Mouse (Mus musculus): ENCODE measurements at regions not wholly inside any gene's neighbourhood (a gene's known extent, or its start where the extent isn't known, plus 50 kb on each side); places are given as distances from the start of the nearest gene placed in this dataset.
"Not testable (repeated sequence)": the region's sequence is repeated elsewhere in the genome, so short reads cannot be mapped to it uniquely, and the experiment has no call there.

DNA sequence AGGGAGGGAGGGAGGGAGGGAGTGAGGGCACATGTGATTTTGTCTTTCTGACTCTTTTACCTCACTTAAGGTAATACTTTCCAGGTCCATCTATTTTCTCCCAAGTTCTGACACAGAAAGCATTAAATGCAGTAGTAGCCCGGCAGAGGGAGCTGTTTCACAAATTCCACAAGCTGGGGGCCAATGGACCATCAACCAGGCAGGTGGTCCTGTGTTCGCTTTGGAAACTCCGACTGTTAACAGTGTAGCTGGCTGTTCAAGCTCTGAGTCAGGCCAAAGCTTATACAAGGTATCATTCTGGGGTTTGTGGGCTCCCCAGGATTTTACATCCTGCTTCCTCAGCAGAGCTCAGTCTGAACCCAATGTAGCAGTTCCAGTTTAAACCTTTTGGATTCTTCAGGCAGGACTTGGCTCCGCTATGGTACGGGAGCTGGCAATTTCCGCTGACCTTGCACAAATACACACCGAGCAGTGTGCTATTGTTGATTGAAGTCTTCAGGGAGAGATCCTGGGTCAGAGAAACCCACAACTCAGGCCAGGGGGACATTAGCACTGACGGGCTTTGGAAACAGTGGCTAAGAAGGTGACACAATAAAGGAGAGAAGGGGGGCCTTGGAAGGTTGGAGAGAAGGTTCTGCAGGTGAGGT lies 93.8 kb upstream of the Lnx1 start:
- Histone ChIP-seq H3K4me2 (ENCODE audit: low read depth, low read length) (no peak overlapping the region), H3K9me3 (replicated peaks; ENCODE audit: control insufficient read depth, low read length) (no peaks in the 10 kb centered on the region), H3K4me3 (ENCODE audit: low read depth, low read length) (no peak overlapping the region), H3K4me1 (ENCODE audit: control insufficient read depth, insufficient read depth, low read length) (peaks cover 3% of the 10 kb centered on the region; the same call in 1 of the 2 replicates), H3K27me3 (ENCODE audit: control insufficient read depth, insufficient read depth, low read length) (no peaks in the 10 kb centered on the region), H3K36me3 (replicated peaks; ENCODE audit: control insufficient read depth, insufficient read depth, low read depth, low read length) (no peaks in the 10 kb centered on the region), H3K27ac (replicated peaks; ENCODE audit: low read depth, low read length) (no peak overlapping the region), H3K9ac (replicated peaks; ENCODE audit: low read length) (no peak overlapping the region)
- ATAC-seq (replicated peaks; ENCODE audit: insufficient number of reproducible peaks, low FRiP score, low TSS enrichment, low read depth) = no peak
- DNase-seq (ENCODE audit: low spot score) = peak; percentile 93
- 41% methylated on average over 8 of the region's 8 CpGs for WGBS

DNA sequence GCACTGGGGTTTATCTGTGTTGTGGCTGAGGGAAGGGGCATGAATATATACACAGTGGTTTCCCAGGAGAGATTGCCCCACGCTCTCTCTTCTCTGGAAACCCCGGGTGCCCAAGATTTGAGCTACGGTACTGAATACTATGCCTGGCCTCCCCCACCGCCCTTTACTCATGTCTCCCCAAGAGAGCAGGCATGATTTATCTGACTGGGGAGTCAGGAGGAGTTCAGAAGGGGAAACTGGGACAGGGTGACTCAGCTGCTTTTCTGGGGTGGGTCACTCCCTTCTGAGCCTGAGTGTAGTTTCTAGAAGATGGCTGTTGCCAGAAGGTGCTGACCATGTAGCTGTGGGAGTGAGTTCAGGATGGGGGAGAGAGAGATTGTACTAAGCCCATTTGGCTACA lies 92.0 kb upstream of the Lnx1 start:
- Histone ChIP-seq H3K36me3 (replicated peaks; ENCODE audit: control insufficient read depth, insufficient read depth, low read depth, low read length) (no peaks in the 10 kb centered on the region), H3K9ac (replicated peaks; ENCODE audit: low read length) (no peak overlapping the region), H3K4me2 (ENCODE audit: low read depth, low read length) (no peak overlapping the region), H3K4me3 (ENCODE audit: low read depth, low read length) (no peak overlapping the region), H3K27me3 (ENCODE audit: control insufficient read depth, insufficient read depth, low read length) (no peaks in the 10 kb centered on the region), H3K9me3 (replicated peaks; ENCODE audit: control insufficient read depth, low read length) (no peaks in the 10 kb centered on the region), H3K27ac (replicated peaks; ENCODE audit: low read depth, low read length) (no peak overlapping the region), H3K4me1 (ENCODE audit: control insufficient read depth, insufficient read depth, low read length) (peaks cover 3% of the 10 kb centered on the region; the same call in 1 of the 2 replicates)
- DNase-seq (ENCODE audit: low spot score) = no peak
- WGBS = 84% methylated on average over 4 of the region's 4 CpGs
- no peak for ATAC-seq (replicated peaks; ENCODE audit: insufficient number of reproducible peaks, low FRiP score, low TSS enrichment, low read depth)

DNA sequence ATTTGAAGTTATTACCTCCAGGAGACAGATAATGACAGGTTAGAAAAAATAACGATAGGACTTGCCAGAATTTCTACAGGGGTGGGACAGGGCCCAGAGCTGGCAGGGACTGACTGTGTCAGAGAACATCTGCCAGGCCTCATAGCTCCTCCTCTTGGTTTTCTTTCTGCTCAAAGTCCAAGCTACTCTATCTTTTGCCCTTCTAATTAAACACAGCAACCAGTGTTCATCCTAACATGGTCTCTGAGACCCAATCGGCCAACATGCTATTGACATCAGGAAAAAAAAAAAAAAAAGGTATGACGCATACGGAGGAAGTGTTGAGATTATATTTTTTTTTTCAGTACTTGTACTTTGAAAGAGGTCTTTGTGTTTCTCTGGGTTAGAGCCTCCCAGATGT lies 90.7 kb upstream of the Lnx1 start:
- Histone ChIP-seq H3K36me3 (replicated peaks; ENCODE audit: control insufficient read depth, insufficient read depth, low read depth, low read length) (no peaks in the 10 kb centered on the region), H3K9me3 (replicated peaks; ENCODE audit: control insufficient read depth, low read length) (no peaks in the 10 kb centered on the region), H3K4me3 (ENCODE audit: low read depth, low read length) (no peak overlapping the region), H3K4me1 (ENCODE audit: control insufficient read depth, insufficient read depth, low read length) (peaks cover 3% of the 10 kb centered on the region; the same call in 1 of the 2 replicates), H3K27me3 (ENCODE audit: control insufficient read depth, insufficient read depth, low read length) (no peaks in the 10 kb centered on the region), H3K4me2 (ENCODE audit: low read depth, low read length) (no peak overlapping the region), H3K27ac (replicated peaks; ENCODE audit: low read depth, low read length) (no peak overlapping the region), H3K9ac (replicated peaks; ENCODE audit: low read length) (no peak overlapping the region)
- 49% methylated on average over 4 of the region's 4 CpGs for WGBS
- no peak for DNase-seq (ENCODE audit: low spot score)
- ATAC-seq (replicated peaks; ENCODE audit: insufficient number of reproducible peaks, low FRiP score, low TSS enrichment, low read depth) = no peak

DNA sequence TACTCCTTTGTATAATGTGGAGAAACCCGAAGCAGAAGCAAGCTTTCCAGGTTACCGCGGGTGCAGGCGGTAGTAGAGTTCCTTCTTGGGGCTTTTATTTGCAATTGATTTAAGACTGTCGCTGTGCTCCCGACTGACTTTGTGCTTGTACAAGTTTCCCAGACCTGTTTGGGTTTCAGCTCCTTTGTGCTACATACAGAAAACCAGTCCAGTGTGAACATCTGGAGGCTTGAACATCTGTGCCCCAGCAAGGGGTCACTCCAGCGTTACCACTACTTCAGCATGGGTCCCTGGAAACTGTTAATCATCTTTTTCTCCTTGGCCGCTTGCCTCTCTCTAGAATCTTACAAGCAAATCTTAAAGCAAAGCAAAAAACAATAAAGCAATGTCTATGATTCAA lies 90.2 kb upstream of the Lnx1 start:
- ATAC-seq (replicated peaks; ENCODE audit: insufficient number of reproducible peaks, low FRiP score, low TSS enrichment, low read depth) = no peak
- no peaks in the 10 kb centered on the region for H3K36me3 ChIP-seq (replicated peaks; ENCODE audit: control insufficient read depth, insufficient read depth, low read depth, low read length)
- H3K27ac ChIP-seq (replicated peaks; ENCODE audit: low read depth, low read length) = peak overlapping the region; percentile 76
- 16% methylated on average over 8 of the region's 8 CpGs for WGBS
- no peaks in the 10 kb centered on the region for H3K9me3 ChIP-seq (replicated peaks; ENCODE audit: control insufficient read depth, low read length)
- peak overlapping the region; percentile 21 for H3K4me2 ChIP-seq (ENCODE audit: low read depth, low read length)
- H3K4me3 ChIP-seq (ENCODE audit: low read depth, low read length) = no peak overlapping the region
- H3K4me1 ChIP-seq (ENCODE audit: control insufficient read depth, insufficient read depth, low read length) = peaks cover 3% of the 10 kb centered on the region; the same call in 1 of the 2 replicates
- H3K27me3 ChIP-seq (ENCODE audit: control insufficient read depth, insufficient read depth, low read length) = no peaks in the 10 kb centered on the region
- peak; percentile 53 for DNase-seq (ENCODE audit: low spot score)
- H3K9ac ChIP-seq (replicated peaks; ENCODE audit: low read length) = peak overlapping the region; percentile 25; the same call in 1 of the 2 replicates

DNA sequence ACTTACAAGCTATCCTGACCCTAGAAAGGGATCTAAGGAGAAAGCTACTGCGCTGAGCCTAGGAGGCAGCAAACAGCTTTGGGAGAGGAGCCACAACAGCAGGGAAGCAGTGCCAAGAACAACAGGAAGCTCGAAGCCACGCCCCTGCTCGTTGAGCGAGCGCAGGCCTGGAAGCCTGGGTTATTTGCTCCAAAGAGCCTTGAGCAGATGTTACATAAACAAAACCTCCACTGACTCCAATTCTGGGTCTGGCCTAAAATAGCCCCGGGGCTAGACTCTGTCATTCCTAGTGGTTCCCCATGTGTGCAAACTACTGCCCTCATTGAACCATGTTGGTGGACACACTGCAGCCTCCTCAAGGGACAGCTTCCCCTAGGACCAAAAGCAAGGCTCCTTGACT lies 89.6 kb upstream of the Lnx1 start:
- H3K9ac ChIP-seq (replicated peaks; ENCODE audit: low read length) = peak overlapping the region; percentile 25
- peak overlapping the region; percentile 21 for H3K4me2 ChIP-seq (ENCODE audit: low read depth, low read length)
- H3K9me3 ChIP-seq (replicated peaks; ENCODE audit: control insufficient read depth, low read length) = no peaks in the 10 kb centered on the region
- DNase-seq (ENCODE audit: low spot score) = peak; percentile 85
- WGBS = 2% methylated on average over 7 of the region's 7 CpGs
- no peaks in the 10 kb centered on the region for H3K27me3 ChIP-seq (ENCODE audit: control insufficient read depth, insufficient read depth, low read length)
- ATAC-seq (replicated peaks; ENCODE audit: insufficient number of reproducible peaks, low FRiP score, low TSS enrichment, low read depth) = peak; percentile 46; the same call in 1 of the 2 replicates
- no peaks in the 10 kb centered on the region for H3K36me3 ChIP-seq (replicated peaks; ENCODE audit: control insufficient read depth, insufficient read depth, low read depth, low read length)
- peak overlapping the region; percentile 76 for H3K27ac ChIP-seq (replicated peaks; ENCODE audit: low read depth, low read length)
- peaks cover 3% of the 10 kb centered on the region; the same call in 1 of the 2 replicates for H3K4me1 ChIP-seq (ENCODE audit: control insufficient read depth, insufficient read depth, low read length)
- H3K4me3 ChIP-seq (ENCODE audit: low read depth, low read length) = no peak overlapping the region

DNA sequence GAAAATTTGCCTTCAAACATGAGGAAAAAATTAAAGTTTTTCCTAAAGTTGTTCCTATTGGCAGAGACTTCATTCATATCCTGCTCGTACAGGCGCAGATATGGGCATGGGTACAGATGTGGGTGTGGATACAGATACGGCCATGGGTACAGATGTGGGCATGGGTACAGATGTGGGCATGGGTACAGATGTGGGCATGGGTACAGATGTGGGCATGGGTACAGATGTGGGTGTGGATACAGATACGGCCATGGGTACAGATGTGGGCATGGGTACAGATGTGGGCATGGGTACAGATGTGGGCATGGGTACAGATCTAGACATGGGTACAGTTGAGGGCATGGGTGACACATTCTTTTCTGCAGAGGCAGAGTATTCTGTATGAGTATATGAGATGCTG lies 87.8 kb upstream of the Lnx1 start:
- 92% methylated on average over 4 of the region's 4 CpGs for WGBS
- ATAC-seq (replicated peaks; ENCODE audit: insufficient number of reproducible peaks, low FRiP score, low TSS enrichment, low read depth); H3K4me3 ChIP-seq (ENCODE audit: low read depth, low read length); H3K9me3 ChIP-seq (replicated peaks; ENCODE audit: control insufficient read depth, low read length); H3K27me3 ChIP-seq (ENCODE audit: control insufficient read depth, insufficient read depth, low read length); H3K9ac ChIP-seq (replicated peaks; ENCODE audit: low read length); H3K4me2 ChIP-seq (ENCODE audit: low read depth, low read length); H3K27ac ChIP-seq (replicated peaks; ENCODE audit: low read depth, low read length); DNase-seq (ENCODE audit: low spot score); H3K4me1 ChIP-seq (ENCODE audit: control insufficient read depth, insufficient read depth, low read length); H3K36me3 ChIP-seq (replicated peaks; ENCODE audit: control insufficient read depth, insufficient read depth, low read depth, low read length): not testable (repeated sequence)

DNA sequence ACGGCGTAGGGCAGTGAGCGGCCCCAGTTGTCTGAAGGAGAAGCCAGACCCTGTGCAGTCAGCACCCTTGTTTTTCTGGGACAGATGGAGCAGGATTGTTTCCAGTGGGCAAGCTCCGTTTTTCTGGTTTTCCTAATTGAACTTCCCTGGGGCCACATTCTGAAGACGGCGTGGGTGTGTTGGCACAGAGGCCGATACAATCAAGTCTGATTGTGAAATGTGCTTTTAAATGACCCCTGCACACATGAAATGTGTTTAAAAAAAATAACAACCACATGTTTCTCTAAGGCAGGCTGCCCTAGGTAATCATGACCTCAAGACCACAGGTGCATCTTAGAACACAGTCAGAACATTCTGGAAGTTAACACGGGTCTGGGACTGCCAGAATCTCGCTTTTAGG lies 81.2 kb upstream of the Lnx1 start:
- no peak overlapping the region for H3K27ac ChIP-seq (replicated peaks; ENCODE audit: low read depth, low read length)

DNA sequence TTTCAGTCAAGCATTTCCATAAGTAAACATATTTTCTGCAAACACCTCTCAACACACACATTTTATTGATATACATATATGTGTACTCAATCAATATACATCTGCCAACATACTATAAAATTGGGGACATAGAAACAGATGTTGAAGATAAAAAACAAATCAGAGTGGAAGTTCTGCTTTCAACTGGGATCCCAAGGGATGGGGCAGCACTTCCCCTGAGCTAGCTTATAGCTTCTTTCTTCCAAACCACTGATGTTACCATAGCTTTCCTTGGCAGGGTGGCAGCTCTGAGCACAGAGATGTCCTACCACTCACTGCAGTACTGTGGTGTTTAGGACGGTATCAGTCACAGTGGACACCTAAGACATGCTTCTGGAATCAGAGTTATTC lies 75.4 kb upstream of the Lnx1 start:
- H3K36me3 ChIP-seq (replicated peaks; ENCODE audit: control insufficient read depth, insufficient read depth, low read depth, low read length) = no peaks in the 10 kb centered on the region
- 87% methylated on average over 1 of the region's 1 CpGs for WGBS
- H3K27ac ChIP-seq (replicated peaks; ENCODE audit: low read depth, low read length) = no peak overlapping the region
- H3K9ac ChIP-seq (replicated peaks; ENCODE audit: low read length) = no peak overlapping the region
- no peak for DNase-seq (ENCODE audit: low spot score)
- H3K9me3 ChIP-seq (replicated peaks; ENCODE audit: control insufficient read depth, low read length) = no peaks in the 10 kb centered on the region
- H3K4me3 ChIP-seq (ENCODE audit: low read depth, low read length) = no peak overlapping the region
- no peaks in the 10 kb centered on the region for H3K27me3 ChIP-seq (ENCODE audit: control insufficient read depth, insufficient read depth, low read length)
- ATAC-seq (replicated peaks; ENCODE audit: insufficient number of reproducible peaks, low FRiP score, low TSS enrichment, low read depth) = no peak
- no peak overlapping the region for H3K4me2 ChIP-seq (ENCODE audit: low read depth, low read length)
- no peaks in the 10 kb centered on the region for H3K4me1 ChIP-seq (ENCODE audit: control insufficient read depth, insufficient read depth, low read length)

More for the DNA sequence above, 81.2 kb upstream of the Lnx1 start:
- no peaks in the 10 kb centered on the region for H3K4me1 ChIP-seq (ENCODE audit: control insufficient read depth, insufficient read depth, low read length)
- DNase-seq (ENCODE audit: low spot score) = peak; percentile 41
- no peak overlapping the region for H3K4me3 ChIP-seq (ENCODE audit: low read depth, low read length)
- H3K4me2 ChIP-seq (ENCODE audit: low read depth, low read length) = no peak overlapping the region
- H3K9me3 ChIP-seq (replicated peaks; ENCODE audit: control insufficient read depth, low read length) = no peaks in the 10 kb centered on the region
- no peak overlapping the region for H3K9ac ChIP-seq (replicated peaks; ENCODE audit: low read length)
- no peaks in the 10 kb centered on the region for H3K36me3 ChIP-seq (replicated peaks; ENCODE audit: control insufficient read depth, insufficient read depth, low read depth, low read length)
- ATAC-seq (replicated peaks; ENCODE audit: insufficient number of reproducible peaks, low FRiP score, low TSS enrichment, low read depth) = no peak
- no peaks in the 10 kb centered on the region for H3K27me3 ChIP-seq (ENCODE audit: control insufficient read depth, insufficient read depth, low read length)
- WGBS = 37% methylated on average over 9 of the region's 9 CpGs
